Mouse (Mus musculus) hindbrain, embryonic 13.5 days (tissue): ENCODE results near the gene Oxsr1. TPM values are rescaled to one million over a fixed set of nuclear protein-coding genes. Genes with fewer than 3 reads are reported as not detected.

Source experiments
- ATAC-seq: fragments of 200-750 bp; cut with Nextera tagmentation; 2 replicates; pipeline ENCODE4 v1.8.0; 2017; ENCODE audit warnings: moderate TSS enrichment; ENCODE audit not compliant: low FRiP score
- H3K27ac ChIP-seq: fragments of 300-500 bp; sonication (generic); 2 replicates; pipeline ENCODE4 v1.5.1; 2015; ENCODE audit warnings: inconsistent platforms, mild to moderate bottlenecking, moderate library complexity
- H3K27me3 ChIP-seq: fragments of 300-500 bp; sonication (generic); 2 replicates; pipeline ENCODE4 v1.6.1; 2015; ENCODE audit warnings: mild to moderate bottlenecking, inconsistent platforms
- H3K36me3 ChIP-seq: fragments of 300-500 bp; sonication (generic); 2 replicates; pipeline ENCODE4 v1.6.1; 2015; ENCODE audit warnings: mild to moderate bottlenecking, inconsistent platforms
- H3K4me1 ChIP-seq: fragments of 300-500 bp; sonication (generic); replicated peaks from 2 replicates; pipeline ENCODE4 v1.6.1; 2015; ENCODE audit warnings: inconsistent platforms
- H3K4me2 ChIP-seq: fragments of 300-500 bp; sonication (generic); 2 replicates; pipeline ENCODE4 v1.6.1; 2015; ENCODE audit warnings: inconsistent platforms, mild to moderate bottlenecking, moderate library complexity
- H3K4me3 ChIP-seq: fragments of 300-500 bp; sonication (generic); 2 replicates; pipeline ENCODE4 v1.5.1; 2015; ENCODE audit warnings: mild to moderate bottlenecking, inconsistent platforms
- H3K9ac ChIP-seq: fragments of 300-500 bp; sonication (generic); 2 replicates; pipeline ENCODE4 v1.6.1; 2015; ENCODE audit warnings: mild to moderate bottlenecking, inconsistent platforms
- H3K9me3 ChIP-seq: fragments of 300-500 bp; sonication (generic); 2 replicates; pipeline ENCODE4 v1.6.1; 2016; ENCODE audit warnings: inconsistent platforms
- WGBS: fragments of 180-500 bp; shearing (Covaris S2); methylation state at CpG from one replicate; pipeline ENCODE4 v1.1.7; 2015; 5-methylcytosine and 5-hydroxymethylcytosine counted together
- polyA plus RNA-seq: library from polyadenylated mRNA; unstranded; fragments of >200 nt; fragmentation: Nextera tagmentation; extraction: Ambion mirVana; gene quantifications from 2 replicates; pipeline ENCODE4 v1.2.1, GENCODE M21; 2015

Gene Oxsr1
- polyA plus RNA-seq, 1 experiment from 2014 or later, result 11.8 TPM

- ATAC-seq, result no peak
- 90% methylated on average over 5 of the region's 5 CpGs for WGBS
- no peak overlapping the region for H3K27ac ChIP-seq
- H3K4me3 ChIP-seq, result no peak overlapping the region
- no peak overlapping the region for H3K9ac ChIP-seq
- H3K9me3 ChIP-seq, result peaks cover 16% of the 10 kb centered on the region; the same call in 1 of the 2 replicates
- H3K4me1 ChIP-seq, result no peaks in the 10 kb centered on the region
- no peak overlapping the region for H3K4me2 ChIP-seq
- no peaks in the 10 kb centered on the region for H3K36me3 ChIP-seq
- no peaks in the 10 kb centered on the region for H3K27me3 ChIP-seq
Observed at GRCm38 (mm10) chr9:119205756-119206155, 116.5 kb downstream of the Oxsr1 start.

- no peak overlapping the region for H3K9ac ChIP-seq
- H3K9me3 ChIP-seq, result peaks cover 16% of the 10 kb centered on the region; the same call in 1 of the 2 replicates
- no peak for ATAC-seq
Observed at GRCm38 (mm10) chr9:119203617-119204016, 118.6 kb downstream of the Oxsr1 start.

GRCm38 (mm10) chr9:119201653-119202052 lies 120.6 kb downstream of the Oxsr1 start:
- Histone ChIP-seq H3K4me2 (no peak overlapping the region), H3K27me3 (no peaks in the 10 kb centered on the region), H3K9ac (no peak overlapping the region), H3K36me3 (no peaks in the 10 kb centered on the region), H3K4me1 (no peaks in the 10 kb centered on the region), H3K27ac (no peak overlapping the region), H3K9me3 (peaks cover 16% of the 10 kb centered on the region; the same call in 1 of the 2 replicates), H3K4me3 (no peak overlapping the region)
- 90% methylated on average over 5 of the region's 5 CpGs for WGBS
- no peak for ATAC-seq

More at GRCm38 (mm10) chr9:119203617-119204016, 118.6 kb downstream of the Oxsr1 start:
- 98% methylated on average over 9 of the region's 9 CpGs for WGBS
- no peak overlapping the region for H3K27ac ChIP-seq
- no peak overlapping the region for H3K4me2 ChIP-seq
- H3K36me3 ChIP-seq, result no peaks in the 10 kb centered on the region
- no peaks in the 10 kb centered on the region for H3K27me3 ChIP-seq
- H3K4me3 ChIP-seq, result no peak overlapping the region
- no peaks in the 10 kb centered on the region for H3K4me1 ChIP-seq

- no peaks in the 10 kb centered on the region for H3K36me3 ChIP-seq
- WGBS, result 87% methylated on average over 10 of the region's 10 CpGs
- no peaks in the 10 kb centered on the region for H3K4me1 ChIP-seq
- H3K27ac ChIP-seq, result no peak overlapping the region
- no peak for ATAC-seq
- no peaks in the 10 kb centered on the region for H3K27me3 ChIP-seq
- no peak overlapping the region for H3K4me2 ChIP-seq
- H3K9me3 ChIP-seq, result peaks cover 11% of the 10 kb centered on the region; the same call in 1 of the 2 replicates
- H3K4me3 ChIP-seq, result no peak overlapping the region
- H3K9ac ChIP-seq, result no peak overlapping the region
Observed at GRCm38 (mm10) chr9:119199151-119199861, 122.9 kb downstream of the Oxsr1 start.

DNA sequence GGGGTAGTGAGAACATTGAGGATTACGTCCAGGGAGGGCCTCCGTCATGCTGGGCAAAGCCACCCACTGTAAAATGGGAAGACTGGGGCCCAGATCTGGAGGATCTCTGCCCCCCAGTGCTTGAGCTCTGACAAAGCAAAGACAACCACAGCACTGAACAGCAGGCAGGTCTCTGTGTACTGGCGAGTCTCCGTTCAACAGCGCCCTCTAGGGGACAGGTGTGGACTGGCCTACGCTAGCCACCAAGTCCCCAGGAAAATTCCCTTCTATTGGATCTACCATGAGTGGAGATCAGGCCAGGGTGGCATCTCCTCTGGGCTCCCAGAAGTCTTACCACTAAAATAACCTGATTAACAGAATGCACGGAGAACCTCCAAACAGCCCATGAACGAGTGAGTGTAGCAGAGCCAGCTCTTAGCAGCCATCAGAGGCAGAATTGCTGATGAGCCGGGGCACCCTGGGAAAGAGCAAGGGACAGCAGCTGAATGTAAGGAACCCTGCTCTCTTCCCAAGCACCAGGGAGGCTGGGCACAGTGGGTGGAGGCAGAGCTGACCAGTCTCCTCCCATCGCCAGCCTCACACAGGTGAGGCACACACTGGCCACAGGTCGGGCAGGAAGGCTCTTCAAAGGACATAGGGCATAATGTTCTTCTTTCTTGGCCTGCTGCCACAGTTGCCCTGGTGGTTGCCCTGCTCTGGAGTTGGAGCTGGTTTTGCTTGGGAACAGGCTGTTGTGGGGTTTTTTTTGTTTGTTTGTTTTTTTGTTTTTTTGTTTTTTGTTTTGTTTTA lies 129.8 kb downstream of the Oxsr1 start:
- no peaks in the 10 kb centered on the region for H3K36me3 ChIP-seq
- 40% methylated on average over 11 of the region's 11 CpGs for WGBS
- ATAC-seq, result no peak
- H3K4me3 ChIP-seq, result no peak overlapping the region
- H3K9ac ChIP-seq, result no peak overlapping the region
- H3K27ac ChIP-seq, result no peak overlapping the region
- no peaks in the 10 kb centered on the region for H3K27me3 ChIP-seq
- H3K4me2 ChIP-seq, result no peak overlapping the region
- no peaks in the 10 kb centered on the region for H3K4me1 ChIP-seq
- H3K9me3 ChIP-seq, result no peaks in the 10 kb centered on the region

Other genes starting within 250 kb of the Oxsr1 start
- 22.5 and 23.8 TPM in 2 replicates for gene Plcd1, start 228.9 kb downstream of the Oxsr1 start, polyA plus RNA-seq
- 0.38 and 1.5 TPM in 2 replicates for gene Dlec1, start 219.9 kb downstream of the Oxsr1 start, polyA plus RNA-seq
- 1.8 and 1.9 TPM in 2 replicates for gene Acaa1b, start 165.3 kb downstream of the Oxsr1 start, polyA plus RNA-seq
- not detected in 2 replicates for gene Gm47289, start 163.3 kb downstream of the Oxsr1 start, polyA plus RNA-seq
- not detected in 2 replicates for gene Slc22a13, start 113.3 kb downstream of the Oxsr1 start, polyA plus RNA-seq
- gene Acaa1a, start 17.2 kb upstream of the Oxsr1 start, polyA plus RNA-seq, result 106 and 110 TPM in 2 replicates
- gene Myd88, start 19.0 kb upstream of the Oxsr1 start, polyA plus RNA-seq, result 6.1 and 6.2 TPM in 2 replicates
- gene Xylb, start 35.0 kb upstream of the Oxsr1 start, polyA plus RNA-seq, result 2.4 and 2.5 TPM in 2 replicates
- not detected in 2 replicates for gene Slc22a14, start 43.1 kb upstream of the Oxsr1 start, polyA plus RNA-seq
- 44.4 and 48.6 TPM in 2 replicates for gene Acvr2b, start 79.7 kb upstream of the Oxsr1 start, polyA plus RNA-seq
- 48.4 and 51.2 TPM in 2 replicates for gene Exog, start 122.5 kb upstream of the Oxsr1 start, polyA plus RNA-seq